Mouse (Mus musculus) lung, postnatal 0 days (tissue): Measurements from ENCODE around the gene Kcnc2.

Experiments
- CTCF ChIP-seq: IDR thresholded peaks from 2 replicates; pipeline ENCODE4 v1.5.1; 2016; ENCODE audit warnings: antibody characterized with exemption, mild to moderate bottlenecking
- EP300 ChIP-seq: IDR thresholded peaks from 2 replicates; pipeline ENCODE4 v1.6.1; 2016; ENCODE audit warnings: antibody characterized with exemption, mild to moderate bottlenecking, control low read depth

DNA sequence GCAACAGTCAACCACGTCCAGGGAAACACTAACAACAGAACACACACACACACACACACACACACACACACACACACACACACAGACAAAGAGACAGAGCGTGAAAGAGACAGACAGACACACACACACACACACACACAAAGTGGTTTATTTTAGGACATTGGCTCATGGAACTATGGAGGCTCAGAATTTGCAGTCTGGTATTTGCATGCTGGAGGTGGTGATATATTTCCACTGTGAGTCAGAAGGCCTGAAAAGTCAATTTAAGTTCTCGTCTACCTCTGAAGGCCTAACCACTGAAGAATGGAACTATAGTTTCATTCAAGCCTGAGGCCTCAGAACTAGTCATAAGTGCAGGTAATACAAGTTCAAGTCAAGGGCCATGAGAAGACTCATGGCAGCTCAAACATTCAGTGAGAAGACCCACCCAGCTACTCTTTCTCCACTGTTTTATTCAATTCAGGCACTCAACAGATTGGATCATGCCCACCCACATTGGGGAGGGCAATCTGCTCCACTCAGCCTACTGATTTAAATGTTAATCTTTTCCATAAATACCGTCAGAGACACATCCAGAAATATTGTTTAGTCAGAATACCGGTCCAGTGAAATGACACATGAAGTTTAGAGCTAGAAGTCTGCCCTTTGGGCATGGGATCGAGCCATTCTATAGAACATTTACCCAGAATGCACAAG, 197.9 kb downstream of the Kcnc2 start:
- TF ChIP-seq CTCF (no peak), EP300 (no peak)
